Mouse (Mus musculus): ENCODE data around the gene Crocc2. TPM values are rescaled to one million over a fixed set of nuclear protein-coding genes. Genes with fewer than 3 reads are reported as not detected.

Crocc2 gene
- polyA plus RNA-seq, 1 experiment from 2014 or later, result 0.18 TPM

GRCm38 (mm10) chr1:93132676-93133075 is 35.8 kb upstream of the Crocc2 start:
- Histone ChIP-seq H3K4me3 (replicated peaks; ENCODE audit: low read length) (no peak overlapping the region), H3K27me3 (ENCODE audit: control insufficient read depth, insufficient read depth, low read length) (no peaks in the 10 kb centered on the region), H3K9me3 (replicated peaks; ENCODE audit: control insufficient read depth, low read length) (no peaks in the 10 kb centered on the region), H3K4me1 (ENCODE audit: control insufficient read depth, insufficient read depth, low read length) (peaks cover 5% of the 10 kb centered on the region; the same call in 1 of the 2 replicates), H3K36me3 (ENCODE audit: control insufficient read depth, insufficient read depth, low read length) (no peaks in the 10 kb centered on the region), H3K27ac (ENCODE audit: low read length) (no peak overlapping the region), H3K9ac (ENCODE audit: low read length) (no peak overlapping the region), H3K4me2 (ENCODE audit: low read depth, low read length) (no peak overlapping the region)
- ATAC-seq (ENCODE audit: insufficient read depth, low FRiP score), result no peak
- WGBS, result 47% methylated on average over 8 of the region's 8 CpGs

GRCm38 (mm10) chr1:93135036-93135526 is 33.4 kb upstream of the Crocc2 start, which contains the start of gene Agxt:
Gene Agxt, plus strand, starts transcription at chr1:93135240.
- ATAC-seq (ENCODE audit: insufficient read depth, low FRiP score), result no peak
- 81% methylated on average over 12 of the region's 12 CpGs for WGBS
- Histone ChIP-seq H3K4me1 (ENCODE audit: control insufficient read depth, insufficient read depth, low read length) (no peaks in the 10 kb centered on the region), H3K36me3 (ENCODE audit: control insufficient read depth, insufficient read depth, low read length) (no peaks in the 10 kb centered on the region), H3K27me3 (ENCODE audit: control insufficient read depth, insufficient read depth, low read length) (no peaks in the 10 kb centered on the region), H3K4me3 (replicated peaks; ENCODE audit: low read length) (no peak within 1 kb of the TSS), H3K9ac (ENCODE audit: low read length) (no peak within 1 kb of the TSS), H3K4me2 (ENCODE audit: low read depth, low read length) (no peak within 1 kb of the TSS), H3K9me3 (replicated peaks; ENCODE audit: control insufficient read depth, low read length) (no peaks in the 10 kb centered on the region), H3K27ac (ENCODE audit: low read length) (no peak within 1 kb of the TSS)

DNA sequence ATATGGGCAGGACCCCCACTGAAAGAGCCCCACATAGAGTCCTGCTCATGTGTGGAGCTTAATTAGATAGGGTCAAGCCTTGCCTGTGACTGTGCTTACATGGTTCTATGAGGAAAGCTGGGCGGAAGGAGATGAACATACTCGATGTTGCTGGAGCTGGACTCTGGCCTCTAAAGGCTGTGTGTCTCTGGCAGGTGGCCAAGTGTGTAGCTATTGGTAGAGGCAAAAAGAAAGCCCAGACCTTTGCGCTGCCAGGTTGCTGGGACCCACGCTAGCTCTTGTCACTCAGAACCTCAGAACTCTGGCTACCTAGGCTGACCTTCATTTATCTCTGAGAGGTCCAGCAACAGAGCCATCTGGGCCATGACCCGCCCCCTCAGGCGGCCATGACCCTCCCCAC is 30.0 kb upstream of the Crocc2 start:
- Histone ChIP-seq H3K27me3 (ENCODE audit: control insufficient read depth, insufficient read depth, low read length) (no peaks in the 10 kb centered on the region), H3K36me3 (ENCODE audit: control insufficient read depth, insufficient read depth, low read length) (no peaks in the 10 kb centered on the region), H3K9ac (ENCODE audit: low read length) (no peak overlapping the region), H3K4me2 (ENCODE audit: low read depth, low read length) (no peak overlapping the region), H3K4me3 (replicated peaks; ENCODE audit: low read length) (no peak overlapping the region), H3K9me3 (replicated peaks; ENCODE audit: control insufficient read depth, low read length) (no peaks in the 10 kb centered on the region), H3K27ac (ENCODE audit: low read length) (no peak overlapping the region), H3K4me1 (ENCODE audit: control insufficient read depth, insufficient read depth, low read length) (no peaks in the 10 kb centered on the region)
- peak; percentile 80; the same call in 1 of the 2 replicates for ATAC-seq (ENCODE audit: insufficient read depth, low FRiP score)
- WGBS, result 66% methylated on average over 6 of the region's 6 CpGs

GRCm38 (mm10) chr1:93139713-93140112 is 28.8 kb upstream of the Crocc2 start:
- ATAC-seq (ENCODE audit: insufficient read depth, low FRiP score), result no peak
- no peak overlapping the region for H3K4me3 ChIP-seq (replicated peaks; ENCODE audit: low read length)
- no peaks in the 10 kb centered on the region for H3K36me3 ChIP-seq (ENCODE audit: control insufficient read depth, insufficient read depth, low read length)
- WGBS, result 67% methylated on average over 7 of the region's 7 CpGs
- H3K4me1 ChIP-seq (ENCODE audit: control insufficient read depth, insufficient read depth, low read length), result no peaks in the 10 kb centered on the region
- no peaks in the 10 kb centered on the region for H3K9me3 ChIP-seq (replicated peaks; ENCODE audit: control insufficient read depth, low read length)
- no peak overlapping the region for H3K4me2 ChIP-seq (ENCODE audit: low read depth, low read length)
- H3K9ac ChIP-seq (ENCODE audit: low read length), result no peak overlapping the region
- H3K27me3 ChIP-seq (ENCODE audit: control insufficient read depth, insufficient read depth, low read length), result no peaks in the 10 kb centered on the region
- H3K27ac ChIP-seq (ENCODE audit: low read length), result no peak overlapping the region

DNA sequence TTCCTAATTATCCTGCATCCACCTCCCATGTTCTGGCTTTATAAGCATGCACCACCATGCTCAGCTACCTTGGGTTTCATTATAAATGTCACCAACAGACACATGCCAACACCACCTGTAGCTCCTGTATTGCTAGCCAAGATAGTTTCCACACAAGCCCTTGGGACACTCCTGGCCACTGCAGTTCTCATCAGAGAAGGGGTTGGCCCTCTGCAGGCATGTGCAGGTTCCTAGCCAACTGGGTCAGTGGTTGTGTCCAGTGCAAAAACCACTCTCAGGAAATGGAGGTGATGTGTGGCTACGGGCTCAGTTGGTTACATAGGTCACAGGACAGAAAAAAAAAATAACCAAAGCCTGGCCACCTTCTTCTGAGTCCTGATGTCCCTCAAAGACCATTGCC is 25.7 kb upstream of the Crocc2 start:
- Histone ChIP-seq H3K27ac (ENCODE audit: low read length) (no peak overlapping the region), H3K9ac (ENCODE audit: low read length) (no peak overlapping the region), H3K4me2 (ENCODE audit: low read depth, low read length) (no peak overlapping the region), H3K4me1 (ENCODE audit: control insufficient read depth, insufficient read depth, low read length) (no peaks in the 10 kb centered on the region), H3K36me3 (ENCODE audit: control insufficient read depth, insufficient read depth, low read length) (no peaks in the 10 kb centered on the region), H3K27me3 (ENCODE audit: control insufficient read depth, insufficient read depth, low read length) (no peaks in the 10 kb centered on the region), H3K4me3 (replicated peaks; ENCODE audit: low read length) (no peak overlapping the region), H3K9me3 (replicated peaks; ENCODE audit: control insufficient read depth, low read length) (no peaks in the 10 kb centered on the region)
- 83% methylated on average over 1 of the region's 1 CpGs for WGBS
- ATAC-seq (ENCODE audit: insufficient read depth, low FRiP score), result no peak

GRCm38 (mm10) chr1:93144176-93144575 is 24.3 kb upstream of the Crocc2 start:
- H3K4me3 ChIP-seq (replicated peaks; ENCODE audit: low read length), result no peak overlapping the region
- no peaks in the 10 kb centered on the region for H3K36me3 ChIP-seq (ENCODE audit: control insufficient read depth, insufficient read depth, low read length)
- no peaks in the 10 kb centered on the region for H3K9me3 ChIP-seq (replicated peaks; ENCODE audit: control insufficient read depth, low read length)
- no peak overlapping the region for H3K27ac ChIP-seq (ENCODE audit: low read length)
- H3K4me1 ChIP-seq (ENCODE audit: control insufficient read depth, insufficient read depth, low read length), result no peaks in the 10 kb centered on the region
- no peak for ATAC-seq (ENCODE audit: insufficient read depth, low FRiP score)
- 78% methylated on average over 9 of the region's 9 CpGs for WGBS
- H3K27me3 ChIP-seq (ENCODE audit: control insufficient read depth, insufficient read depth, low read length), result no peaks in the 10 kb centered on the region
- no peak overlapping the region for H3K9ac ChIP-seq (ENCODE audit: low read length)
- no peak overlapping the region for H3K4me2 ChIP-seq (ENCODE audit: low read depth, low read length)

DNA sequence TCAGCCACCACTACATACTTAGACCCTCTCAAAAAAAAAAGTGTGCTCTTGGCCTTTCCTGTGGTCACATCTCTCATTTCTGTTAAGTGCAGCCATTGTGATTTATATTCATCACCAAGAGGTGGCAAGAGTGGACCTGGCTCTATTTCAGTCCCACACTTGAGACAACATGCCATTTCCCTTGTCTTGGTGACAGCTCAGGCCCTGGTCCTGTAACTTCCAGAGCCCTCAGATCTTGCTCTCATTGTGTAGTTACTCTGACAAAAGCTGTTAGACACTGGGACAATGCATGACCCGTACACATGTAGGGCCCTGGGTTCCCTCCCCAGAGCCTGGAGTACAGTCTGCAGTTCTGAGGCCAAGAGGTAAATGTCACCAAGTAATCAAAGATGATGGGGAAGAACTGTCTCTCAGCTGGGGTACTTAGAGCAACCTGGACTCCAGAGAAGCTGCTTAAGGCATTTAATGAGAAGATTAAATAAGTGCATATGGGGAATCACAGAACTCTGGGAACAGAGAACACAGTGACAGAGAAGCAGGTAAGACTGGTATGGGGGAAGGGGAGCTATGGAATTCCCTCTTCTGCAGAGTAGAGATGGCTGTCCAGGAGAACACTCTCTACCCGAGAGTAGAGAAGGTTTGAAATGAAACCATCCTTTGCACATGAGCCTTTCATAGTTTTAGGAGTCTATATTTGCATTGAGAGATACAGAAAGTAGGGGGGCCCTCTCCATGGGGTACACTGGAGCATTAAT is 17.4 kb upstream of the Crocc2 start:
- no peak for ATAC-seq (ENCODE audit: insufficient read depth, low FRiP score)

DNA sequence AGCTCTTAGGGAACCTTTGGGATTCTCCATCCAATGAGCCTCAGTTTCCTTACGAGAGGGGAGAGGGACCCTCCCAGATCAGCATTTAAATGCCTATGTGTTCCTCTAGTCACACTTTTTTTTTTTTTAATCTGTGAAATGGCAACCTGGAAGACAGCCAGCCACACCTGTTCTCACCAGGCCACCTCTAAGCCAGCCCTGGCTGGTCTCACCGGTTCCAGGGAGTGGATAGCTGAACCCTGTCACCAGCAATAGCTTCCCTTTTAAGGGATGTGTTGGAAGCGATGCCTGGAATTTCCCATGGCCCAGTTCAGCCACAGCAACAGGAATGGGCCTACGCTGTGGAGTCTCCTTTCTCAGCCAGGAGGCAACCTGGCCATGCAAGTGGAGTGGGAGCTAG is 11.0 kb upstream of the Crocc2 start:
- H3K27ac ChIP-seq (ENCODE audit: low read length), result peak overlapping the region; percentile 40; the same call in 1 of the 2 replicates
- no peaks in the 10 kb centered on the region; the same call in 1 of the 2 replicates for H3K4me1 ChIP-seq (ENCODE audit: control insufficient read depth, insufficient read depth, low read length)
- H3K4me3 ChIP-seq (replicated peaks; ENCODE audit: low read length), result no peak overlapping the region
- WGBS, result 75% methylated on average over 4 of the region's 4 CpGs
- H3K4me2 ChIP-seq (ENCODE audit: low read depth, low read length), result no peak overlapping the region
- no peaks in the 10 kb centered on the region for H3K27me3 ChIP-seq (ENCODE audit: control insufficient read depth, insufficient read depth, low read length)
- H3K9ac ChIP-seq (ENCODE audit: low read length), result no peak overlapping the region
- H3K36me3 ChIP-seq (ENCODE audit: control insufficient read depth, insufficient read depth, low read length), result no peaks in the 10 kb centered on the region
- no peak for ATAC-seq (ENCODE audit: insufficient read depth, low FRiP score)
- no peaks in the 10 kb centered on the region for H3K9me3 ChIP-seq (replicated peaks; ENCODE audit: control insufficient read depth, low read length)

More for the DNA sequence above, 17.4 kb upstream of the Crocc2 start:
- H3K4me3 ChIP-seq (replicated peaks; ENCODE audit: low read length), result no peak overlapping the region
- H3K4me2 ChIP-seq (ENCODE audit: low read depth, low read length), result no peak overlapping the region
- H3K36me3 ChIP-seq (ENCODE audit: control insufficient read depth, insufficient read depth, low read length), result no peaks in the 10 kb centered on the region
- no peaks in the 10 kb centered on the region for H3K4me1 ChIP-seq (ENCODE audit: control insufficient read depth, insufficient read depth, low read length)
- no peaks in the 10 kb centered on the region for H3K9me3 ChIP-seq (replicated peaks; ENCODE audit: control insufficient read depth, low read length)
- no peaks in the 10 kb centered on the region for H3K27me3 ChIP-seq (ENCODE audit: control insufficient read depth, insufficient read depth, low read length)
- no peak overlapping the region for H3K9ac ChIP-seq (ENCODE audit: low read length)
- no peak overlapping the region for H3K27ac ChIP-seq (ENCODE audit: low read length)
- 54% methylated on average over 2 of the region's 2 CpGs for WGBS

DNA sequence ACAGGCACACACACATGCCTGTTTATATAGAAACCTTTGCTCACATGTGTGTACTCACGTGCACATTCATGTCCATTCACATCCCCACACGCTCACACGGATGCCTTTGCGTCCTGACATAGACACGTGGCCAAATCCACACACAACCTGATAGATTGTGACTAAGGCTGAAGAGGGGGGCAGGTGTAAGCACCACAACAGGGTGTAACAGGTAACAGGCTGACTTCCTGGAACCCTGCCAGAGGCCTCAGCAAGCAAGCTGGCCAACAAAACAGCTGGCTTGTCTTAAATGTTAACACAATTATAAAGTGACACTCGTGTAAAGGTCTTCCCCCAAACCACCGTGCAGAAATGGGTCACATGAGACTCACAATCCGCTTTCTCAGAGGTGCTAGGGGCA is 9.6 kb upstream of the Crocc2 start:
- Histone ChIP-seq H3K4me2 (ENCODE audit: low read depth, low read length) (peak overlapping the region; percentile 37), H3K4me1 (ENCODE audit: control insufficient read depth, insufficient read depth, low read length) (no peaks in the 10 kb centered on the region; the same call in 1 of the 2 replicates), H3K36me3 (ENCODE audit: control insufficient read depth, insufficient read depth, low read length) (no peaks in the 10 kb centered on the region), H3K27me3 (ENCODE audit: control insufficient read depth, insufficient read depth, low read length) (no peaks in the 10 kb centered on the region), H3K4me3 (replicated peaks; ENCODE audit: low read length) (peak overlapping the region; percentile 30), H3K27ac (ENCODE audit: low read length) (peak overlapping the region; percentile 82; the same call in 1 of the 2 replicates), H3K9ac (ENCODE audit: low read length) (no peak overlapping the region), H3K9me3 (replicated peaks; ENCODE audit: control insufficient read depth, low read length) (no peaks in the 10 kb centered on the region)
- 61% methylated on average over 8 of the region's 8 CpGs for WGBS
- no peak for ATAC-seq (ENCODE audit: insufficient read depth, low FRiP score)
